Mouse (Mus musculus) forebrain, embryonic 10.5 days (tissue): Measurements from ENCODE around the gene Colec11. TPM values are rescaled to one million over a fixed set of nuclear protein-coding genes. Genes with fewer than 3 reads are reported as not detected.

Experiments used
- DNase-seq: peaks from one replicate; pipeline ENCODE4 v3.0.0-alpha.2; 2017; ENCODE audit warnings: low spot score; ENCODE audit errors: extremely low spot score
- H3K27ac ChIP-seq: fragments of 300-500 bp; sonication (generic); 2 replicates; pipeline ENCODE4 v1.5.1; 2016; ENCODE audit warnings: mild to moderate bottlenecking
- H3K27me3 ChIP-seq: fragments of 300-500 bp; sonication (generic); 2 replicates; pipeline ENCODE4 v1.6.1; 2016; ENCODE audit warnings: mild to moderate bottlenecking; ENCODE audit not compliant: poor library complexity, severe bottlenecking
- H3K36me3 ChIP-seq: fragments of 300-500 bp; sonication (generic); replicated peaks from 2 replicates; pipeline ENCODE4 v1.6.1; 2016; ENCODE audit warnings: mild to moderate bottlenecking, moderate library complexity
- H3K4me1 ChIP-seq: fragments of 300-500 bp; sonication (generic); 2 replicates; pipeline ENCODE4 v1.6.1; 2016
- H3K4me3 ChIP-seq: fragments of 300-500 bp; sonication (generic); 2 replicates; pipeline ENCODE4 v1.5.1; 2016; ENCODE audit warnings: mild to moderate bottlenecking, moderate library complexity
- H3K9me3 ChIP-seq: fragments of 300-500 bp; sonication (generic); 2 replicates; pipeline ENCODE4 v1.6.1; 2016; ENCODE audit warnings: mild to moderate bottlenecking, moderate library complexity
- WGBS: fragments of 180-500 bp; shearing (Covaris S2); methylation state at CpG from one replicate; pipeline ENCODE4 v1.1.7; 2016; 5-methylcytosine and 5-hydroxymethylcytosine counted together
- polyA plus RNA-seq: library from polyadenylated mRNA; unstranded; fragments of >200 nt; fragmentation: Nextera tagmentation; extraction: Ambion mirVana; gene quantifications from 2 replicates; pipeline ENCODE4 v1.2.1, GENCODE M21; 2016

Colec11 gene
- polyA plus RNA-seq, 1 experiment from 2014 or later = 0.10 TPM

- WGBS = 87% methylated on average over 2 of the region's 2 CpGs
- no peak for DNase-seq
- no peak overlapping the region for H3K27ac ChIP-seq
- H3K36me3 ChIP-seq = peaks cover 21% of the 10 kb centered on the region
- H3K4me3 ChIP-seq = no peak overlapping the region
- no peaks in the 10 kb centered on the region for H3K27me3 ChIP-seq
- H3K9me3 ChIP-seq = no peaks in the 10 kb centered on the region
- H3K4me1 ChIP-seq = peaks cover 9% of the 10 kb centered on the region
Measured at GRCm38 (mm10) chr12:28624251-28624650, 1.1 kb upstream of the Colec11 start.

GRCm38 (mm10) chr12:28622641-28623040 is 536 bp downstream of the Colec11 start:
- Histone ChIP-seq H3K27me3 (no peaks in the 10 kb centered on the region), H3K36me3 (0 out of 2 replicates have a peak, but pooled peaks cover 5% of the 10 kb centered on the region), H3K9me3 (no peaks in the 10 kb centered on the region), H3K4me3 (no peak overlapping the region), H3K27ac (no peak overlapping the region), H3K4me1 (peaks cover 9% of the 10 kb centered on the region)
- 83% methylated on average over 1 of the region's 1 CpGs for whole genome bisulfite sequencing
- DNase-seq = no peak

DNA sequence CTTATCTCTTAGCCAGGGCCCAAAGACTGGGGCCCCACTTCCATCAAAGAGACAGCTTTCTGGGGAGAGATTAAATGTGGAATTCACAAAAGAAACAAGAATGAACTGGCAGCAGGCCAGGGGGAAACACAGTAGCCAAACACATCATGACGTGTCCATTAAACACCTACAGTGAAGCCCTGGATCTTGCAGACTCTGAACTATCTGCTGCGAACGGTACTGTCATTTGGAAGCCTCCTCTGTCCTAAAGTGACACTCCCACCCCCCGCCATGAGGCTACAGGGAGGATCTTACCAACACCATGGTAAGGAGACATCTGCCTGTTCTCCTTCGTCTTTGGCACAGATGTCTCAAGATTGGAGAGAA is 1.0 kb downstream of the Colec11 start:
- H3K27ac ChIP-seq = no peak overlapping the region
- H3K27me3 ChIP-seq = no peaks in the 10 kb centered on the region
- WGBS = 78% methylated on average over 5 of the region's 5 CpGs
- H3K4me1 ChIP-seq = peaks cover 9% of the 10 kb centered on the region
- 0 out of 2 replicates have a peak, but pooled peaks cover under 1% of the 10 kb centered on the region for H3K36me3 ChIP-seq
- no peaks in the 10 kb centered on the region for H3K9me3 ChIP-seq
- DNase-seq = no peak
- H3K4me3 ChIP-seq = no peak overlapping the region

DNA sequence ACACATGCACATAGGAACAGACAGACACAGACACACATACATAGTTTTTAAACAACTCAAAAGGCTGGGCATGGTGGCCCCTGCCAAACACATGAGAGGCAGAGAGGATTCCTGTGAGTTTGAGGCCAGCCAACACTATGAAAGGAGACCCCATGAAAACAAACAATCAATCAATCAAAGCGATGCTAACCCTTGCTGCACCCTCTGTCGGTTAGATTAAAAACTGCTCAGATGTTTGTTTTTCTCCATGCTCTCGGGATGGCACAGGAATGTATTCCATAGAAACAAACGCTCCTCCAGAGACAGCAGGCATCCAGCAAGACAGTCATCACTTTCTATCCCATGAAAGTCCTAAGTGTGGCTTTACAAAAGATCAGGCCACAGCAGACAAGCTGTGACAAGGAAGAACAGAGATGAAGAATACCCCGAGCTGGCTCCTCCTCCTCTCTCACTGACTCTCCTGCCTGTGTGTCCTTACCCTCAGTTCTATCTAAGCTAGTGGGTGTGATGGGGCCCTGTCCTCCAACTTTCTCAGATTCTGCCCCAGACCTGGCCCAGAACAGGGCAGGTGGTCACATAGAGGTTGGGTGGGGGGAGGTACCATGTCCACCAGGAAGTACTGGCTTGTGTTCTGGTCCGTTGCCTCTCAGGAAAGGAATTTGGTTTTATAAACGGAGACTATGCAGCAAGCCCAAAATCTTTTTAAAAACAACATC is 1.6 kb downstream of the Colec11 start:
- H3K4me1 ChIP-seq = peaks cover 9% of the 10 kb centered on the region
- 50% methylated on average over 7 of the region's 7 CpGs for WGBS
- H3K9me3 ChIP-seq = no peaks in the 10 kb centered on the region
- no peaks in the 10 kb centered on the region for H3K36me3 ChIP-seq
- no peak overlapping the region for H3K4me3 ChIP-seq
- H3K27me3 ChIP-seq = no peaks in the 10 kb centered on the region
- no peak for DNase-seq
- H3K27ac ChIP-seq = no peak overlapping the region

DNA sequence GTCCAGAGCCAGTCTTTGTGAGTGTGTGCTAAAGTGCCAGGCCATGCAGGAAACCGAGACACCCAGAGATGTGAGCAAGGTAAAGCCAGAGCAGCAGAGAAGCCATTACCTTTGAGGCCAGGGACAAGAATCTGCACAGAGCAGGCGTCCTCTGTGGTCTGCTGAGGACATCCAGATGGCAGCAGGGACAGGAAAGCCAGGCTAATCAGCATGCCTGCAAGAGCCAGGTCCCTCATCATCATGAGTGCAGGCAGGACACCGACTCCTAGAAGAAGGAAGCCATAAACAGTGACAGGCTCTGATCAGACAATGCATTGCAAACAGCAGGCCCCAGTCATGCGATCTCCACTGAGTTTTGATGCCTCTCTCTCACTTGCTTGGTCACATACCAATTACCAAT is 5.9 kb downstream of the Colec11 start:
- WGBS = 76% methylated on average over 4 of the region's 4 CpGs
- Histone ChIP-seq H3K36me3 (no peaks in the 10 kb centered on the region), H3K4me3 (no peak overlapping the region), H3K4me1 (peaks cover 9% of the 10 kb centered on the region), H3K27ac (no peak overlapping the region), H3K9me3 (no peaks in the 10 kb centered on the region), H3K27me3 (no peaks in the 10 kb centered on the region)
- no peak for DNase-seq

- Histone ChIP-seq H3K4me3 (no peak overlapping the region), H3K27me3 (no peaks in the 10 kb centered on the region), H3K4me1 (no peaks in the 10 kb centered on the region), H3K27ac (no peak overlapping the region), H3K9me3 (no peaks in the 10 kb centered on the region), H3K36me3 (no peaks in the 10 kb centered on the region)
- WGBS = 82% methylated on average over 7 of the region's 7 CpGs
- no peak for DNase-seq
Measured at GRCm38 (mm10) chr12:28614401-28614800, 8.8 kb downstream of the Colec11 start.

DNA sequence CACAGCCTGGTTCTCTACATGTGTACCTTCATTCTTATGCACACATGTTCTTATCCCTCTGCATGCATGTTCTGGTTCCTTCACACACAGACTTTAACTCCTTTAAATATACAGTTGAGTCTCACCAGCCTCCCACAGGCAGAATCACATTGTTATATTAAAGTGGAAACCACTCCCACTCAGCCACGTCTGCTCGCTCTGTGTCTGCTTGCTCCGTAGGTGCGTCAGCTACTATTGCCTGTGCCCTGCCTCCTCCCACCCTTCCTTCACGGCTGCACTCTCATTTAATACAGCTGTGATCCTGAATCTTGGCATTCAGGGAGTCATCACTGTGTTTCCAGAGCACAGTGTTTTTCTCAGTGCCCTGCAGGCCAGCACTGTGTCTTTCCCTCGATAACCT is 10.8 kb downstream of the Colec11 start:
- Histone ChIP-seq H3K4me3 (no peak overlapping the region), H3K27me3 (no peaks in the 10 kb centered on the region), H3K27ac (no peak overlapping the region), H3K36me3 (no peaks in the 10 kb centered on the region), H3K9me3 (no peaks in the 10 kb centered on the region), H3K4me1 (peaks cover 9% of the 10 kb centered on the region; the same call in 1 of the 2 replicates)
- DNase-seq = no peak
- 86% methylated on average over 6 of the region's 6 CpGs for WGBS

GRCm38 (mm10) chr12:28607546-28608305 is 15.5 kb downstream of the Colec11 start:
- Histone ChIP-seq H3K9me3 (no peaks in the 10 kb centered on the region), H3K4me1 (peaks cover 10% of the 10 kb centered on the region; the same call in 1 of the 2 replicates), H3K4me3 (no peak overlapping the region), H3K27ac (no peak overlapping the region), H3K36me3 (no peaks in the 10 kb centered on the region), H3K27me3 (no peaks in the 10 kb centered on the region)
- 71% methylated on average over 17 of the region's 17 CpGs for WGBS
- DNase-seq = no peak

DNA sequence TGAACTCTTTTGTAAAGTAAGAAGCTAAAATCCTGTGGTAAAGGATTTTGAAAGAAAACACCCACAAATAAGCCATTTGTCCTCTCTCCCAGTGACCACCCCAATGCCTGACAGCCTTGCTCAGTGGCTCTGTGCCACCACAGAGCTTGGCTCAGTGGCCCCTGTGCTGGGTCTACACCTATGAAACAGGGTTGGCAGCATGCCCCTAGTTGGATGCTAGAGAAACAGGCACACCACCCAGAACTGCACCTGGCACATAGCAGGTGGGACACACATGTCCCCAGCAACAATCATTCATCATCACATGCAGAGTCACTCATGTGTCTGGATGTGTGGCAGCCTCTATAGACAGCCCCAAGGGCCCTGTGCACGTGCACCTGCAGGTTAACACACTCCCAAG is 19.7 kb downstream of the Colec11 start:
- DNase-seq = no peak
- Histone ChIP-seq H3K27ac (no peak overlapping the region), H3K36me3 (no peaks in the 10 kb centered on the region), H3K4me3 (no peak overlapping the region), H3K4me1 (peaks cover 25% of the 10 kb centered on the region), H3K9me3 (no peaks in the 10 kb centered on the region), H3K27me3 (no peaks in the 10 kb centered on the region)
- WGBS = 89% methylated on average over 1 of the region's 1 CpGs

DNA sequence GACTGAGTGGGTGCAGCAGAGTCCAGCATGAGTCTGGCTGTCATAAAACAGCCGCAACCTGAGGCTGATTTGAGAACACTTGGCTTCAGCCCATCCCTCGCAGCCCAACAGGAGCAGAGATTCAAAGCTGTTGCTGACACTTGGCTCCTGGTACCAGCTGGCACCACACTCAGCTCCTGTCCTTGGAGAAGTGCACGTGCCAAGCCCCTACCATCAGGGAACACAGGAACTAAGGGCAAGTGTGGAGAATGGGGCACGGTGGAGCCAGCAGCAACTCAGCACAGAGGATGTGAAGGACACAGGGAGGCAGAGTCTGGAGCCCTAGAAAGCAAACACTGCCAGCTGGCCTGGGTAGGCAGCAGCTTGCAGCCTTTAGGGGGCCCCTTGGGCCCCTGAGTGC is 20.9 kb downstream of the Colec11 start:
- H3K36me3 ChIP-seq = no peaks in the 10 kb centered on the region
- DNase-seq = no peak
- no peak overlapping the region for H3K4me3 ChIP-seq
- H3K27me3 ChIP-seq = no peaks in the 10 kb centered on the region
- WGBS = 20% methylated on average over 4 of the region's 4 CpGs
- H3K27ac ChIP-seq = peak overlapping the region; percentile 48; the same call in 1 of the 2 replicates
- peaks cover 15% of the 10 kb centered on the region for H3K4me1 ChIP-seq
- H3K9me3 ChIP-seq = no peaks in the 10 kb centered on the region

DNA sequence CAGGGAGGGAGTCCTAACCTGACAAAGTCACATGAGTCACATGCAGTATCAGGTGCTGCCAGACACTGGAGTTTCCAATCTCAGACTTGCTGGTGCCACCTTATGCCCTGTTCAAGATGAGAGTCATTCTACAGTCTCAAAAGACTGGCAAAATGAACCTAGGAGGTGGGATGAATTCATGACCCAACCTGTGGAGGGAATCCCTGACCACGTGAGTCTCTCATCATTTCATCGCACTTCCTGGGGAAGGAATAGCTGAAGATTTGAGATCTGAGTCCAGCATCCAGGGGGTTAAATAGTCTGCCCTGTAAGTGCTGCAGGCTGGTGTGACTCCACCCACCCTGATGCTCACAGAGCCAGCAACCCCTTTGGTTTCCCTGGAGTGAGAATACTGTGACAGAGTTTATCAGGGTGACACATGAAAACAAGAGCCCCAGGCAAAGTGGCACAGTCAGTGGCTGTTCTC is 24.6 kb downstream of the Colec11 start:
- Histone ChIP-seq H3K4me1 (peaks cover 15% of the 10 kb centered on the region), H3K27ac (no peak overlapping the region), H3K36me3 (no peaks in the 10 kb centered on the region), H3K4me3 (no peak overlapping the region), H3K27me3 (no peaks in the 10 kb centered on the region), H3K9me3 (no peaks in the 10 kb centered on the region)
- WGBS = 58% methylated on average over 2 of the region's 2 CpGs
- DNase-seq = no peak

DNA sequence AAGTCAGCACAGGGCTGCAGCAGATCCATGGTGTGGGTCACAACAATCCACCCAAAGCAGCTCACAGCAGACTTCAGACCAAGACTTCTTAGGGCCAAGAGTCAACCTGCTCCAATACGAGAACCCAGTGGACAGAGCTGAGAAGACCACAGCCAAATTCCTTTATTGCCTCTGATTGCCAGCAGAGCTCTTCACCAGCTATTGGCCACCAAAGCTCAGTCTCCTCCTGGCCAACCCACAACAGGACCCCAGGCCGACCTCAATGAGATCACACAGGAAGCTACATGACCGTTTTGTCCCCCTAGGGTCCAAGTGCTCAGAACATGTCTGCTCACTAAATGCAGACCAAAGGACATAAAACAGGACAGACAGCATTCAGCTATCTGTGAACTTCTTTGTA is 25.1 kb downstream of the Colec11 start:
- peaks cover 15% of the 10 kb centered on the region for H3K4me1 ChIP-seq
- H3K27ac ChIP-seq = no peak overlapping the region
- no peaks in the 10 kb centered on the region for H3K36me3 ChIP-seq
- H3K4me3 ChIP-seq = no peak overlapping the region
- 69% methylated on average over 3 of the region's 3 CpGs for WGBS
- no peaks in the 10 kb centered on the region for H3K9me3 ChIP-seq
- DNase-seq = no peak
- H3K27me3 ChIP-seq = no peaks in the 10 kb centered on the region

- H3K4me3 ChIP-seq = no peak overlapping the region
- no peaks in the 10 kb centered on the region for H3K36me3 ChIP-seq
- WGBS = 94% methylated on average over 9 of the region's 9 CpGs
- H3K27me3 ChIP-seq = no peaks in the 10 kb centered on the region
- H3K4me1 ChIP-seq = peaks cover 15% of the 10 kb centered on the region
- H3K9me3 ChIP-seq = no peaks in the 10 kb centered on the region
- no peak overlapping the region for H3K27ac ChIP-seq
- DNase-seq = no peak
Measured at GRCm38 (mm10) chr12:28597699-28598098, 25.5 kb downstream of the Colec11 start.
